ENCODE assay signal across 8 mouse cellular contexts in genomic region chr7:130669370-130669881, GRCm38 (mm10).
DNase-seq lines count a peak whose midpoint lies in the region; ATAC-seq and TF ChIP-seq lines count a peak whose summit lies in the region.

No protein-coding gene starts in this region.

- H3K79me2 ChIP-seq in heart, adult 2 months (replicated peaks; ENCODE audit: control insufficient read depth, insufficient read depth, low read length): no peaks in the 10 kb centered on the region

- H3K27me3 ChIP-seq in heart, adult 2 months (ENCODE audit: control insufficient read depth, insufficient read depth, low read length): no peaks in the 10 kb centered on the region
- H3K27me3 ChIP-seq in liver, embryonic 15.5 days: no peaks in the 10 kb centered on the region

- no peak overlapping the region for H3K4me3 ChIP-seq in heart, adult 2 months
- no peak overlapping the region for H3K4me3 ChIP-seq in liver, embryonic 15.5 days (replicated peaks)

- no peak for TF ChIP-seq CTCF in heart, adult 2 months (IDR thresholded peaks at IDR 0.05)

- peaks cover 44% of the 10 kb centered on the region for H3K4me1 ChIP-seq in heart, adult 2 months (ENCODE audit: control insufficient read depth, insufficient read depth, low read length)
- H3K4me1 ChIP-seq in liver, embryonic 15.5 days (replicated peaks): peaks cover 23% of the 10 kb centered on the region

- TF ChIP-seq EP300 in heart, adult 2 months (IDR thresholded peaks at IDR 0.05; ENCODE audit: insufficient read depth, low read depth, low read length): peak; percentile 68; the same call in 1 of the 2 replicates

- H3K4me2 ChIP-seq in liver, embryonic 15.5 days: no peak overlapping the region

- peak; percentile 84 for DNase-seq in retina, postnatal 1 day
- DNase-seq in retina, embryonic 14.5 days (ENCODE audit: low spot score): no peak
- DNase-seq in heart, adult 2 months: peak; percentile 68 to 72
- DNase-seq in kidney, adult 11 months: peak; percentile 82
- peak; percentile 76 for DNase-seq in yolk sac, embryonic 10.5 days (ENCODE audit: low spot score)
- DNase-seq in frontal cortex, postnatal 14 days (ENCODE audit: low spot score in 2 of 2): no peak
- DNase-seq in left cerebral cortex, postnatal 14 days (ENCODE audit: low spot score in 2 of 2): no peak

- intact Hi-C loops in heart, adult 2 months (cut with DNase I): no loop called here
- intact Hi-C loops in left cerebral cortex, postnatal 14 days (cut with DNase I): no loop called here

- WGBS in heart, adult 2 months: 10% methylated on average over 8 of the region's 8 CpGs
- 36% methylated on average over 8 of the region's 8 CpGs for WGBS in liver, embryonic 15.5 days (ENCODE audit: insufficient replicate concordance)

- H3K36me3 ChIP-seq in heart, adult 2 months (ENCODE audit: control insufficient read depth, insufficient read depth, low read length): peaks cover 20% of the 10 kb centered on the region
- no peaks in the 10 kb centered on the region for H3K36me3 ChIP-seq in liver, embryonic 15.5 days (replicated peaks)

- H3K9ac ChIP-seq in heart, adult 2 months (ENCODE audit: low read depth, low read length): peak overlapping the region; percentile 4; the same call in 1 of the 2 replicates
- H3K9ac ChIP-seq in liver, embryonic 15.5 days: no peak overlapping the region

- H3K27ac ChIP-seq in heart, adult 2 months: peak overlapping the region; percentile 80
- peak overlapping the region; percentile 48; the same call in 1 of the 2 replicates for H3K27ac ChIP-seq in liver, embryonic 15.5 days (replicated peaks)

- no peak for TF ChIP-seq POLR2A in heart, adult 2 months (IDR thresholded peaks at IDR 0.05; ENCODE audit: insufficient read depth, low read depth, low read length)

- no peaks in the 10 kb centered on the region for H3K9me3 ChIP-seq in liver, embryonic 15.5 days (replicated peaks)

- peak; percentile 55; the same call in 1 of the 2 replicates for ATAC-seq in liver, embryonic 15.5 days (ENCODE audit: insufficient read depth)

Comparison
In these comparisons a context has a peak if more than half of its experiments do, and no peak if none do; other contexts are left out.
1. DNase-seq: peak in retina, postnatal 1 day (single experiment), heart, adult 2 months (2 of 2), kidney, adult 11 months (single experiment) and yolk sac, embryonic 10.5 days (single experiment); none in retina, embryonic 14.5 days (single experiment), frontal cortex, postnatal 14 days (0 of 2) and left cerebral cortex, postnatal 14 days (0 of 2).